ENCODE assay signal across 31 mouse cellular contexts in the genomic region with DNA sequence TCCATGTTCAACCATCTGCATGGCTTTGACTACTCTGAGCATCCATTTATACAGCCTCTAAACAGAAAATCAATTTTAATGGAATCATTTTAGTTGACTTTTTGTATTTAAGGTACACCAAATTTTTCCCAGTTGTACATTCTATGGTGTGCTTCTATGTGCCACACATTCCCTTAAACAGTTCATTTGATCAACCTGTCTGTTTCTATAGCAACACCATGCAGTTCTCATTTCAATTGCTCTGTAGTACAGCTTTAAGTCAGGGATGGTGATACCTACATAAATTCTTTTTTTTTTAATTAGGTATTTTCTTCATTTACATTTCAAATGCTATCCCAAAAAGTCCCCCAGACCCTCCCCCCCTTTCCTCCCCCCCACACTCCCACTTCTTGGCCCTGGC.
"Had no signal": no experiment of that assay in that cellular context is flagged by ENCODE, and none has a peak within 500 bp of the region (broad histone marks: within the 10 kb centered on the region; RNA-seq: fewer than 3 reads in every experiment).

No protein-coding gene starts in this region.

- ATAC-seq: liver, embryonic 12.5 days; liver, postnatal 0 days; lung, postnatal 0 days; midbrain, embryonic 13.5 days; midbrain, embryonic 15.5 days had no signal

- H3K9ac ChIP-seq: limb, embryonic 12.5 days; limb, embryonic 13.5 days; limb, embryonic 15.5 days; liver, embryonic 12.5 days; liver, embryonic 13.5 days; liver, embryonic 14.5 days; liver, embryonic 15.5 days; liver, postnatal 0 days; lung, embryonic 14.5 days; lung, embryonic 15.5 days; midbrain, embryonic 12.5 days; midbrain, embryonic 13.5 days; midbrain, embryonic 15.5 days; neural tube, embryonic 12.5 days had no signal

- H3K4me1 ChIP-seq: limb, embryonic 10.5 days; limb, embryonic 12.5 days; limb, embryonic 13.5 days; limb, embryonic 15.5 days; liver, embryonic 12.5 days; liver, embryonic 13.5 days; liver, embryonic 15.5 days; lung, embryonic 15.5 days; midbrain, embryonic 10.5 days; midbrain, embryonic 12.5 days; midbrain, embryonic 15.5 days; neural tube, embryonic 12.5 days had no signal

- DNase-seq: left cerebral cortex, postnatal 4 days; liver; liver, embryonic 13.5 days; liver, postnatal 0 days; lung, adult 18-20 months; lung, adult 2 months; lung, embryonic 14.5 days; lung, postnatal 10 days; lung, postnatal 14 days; lung, postnatal 36 days; lung, postnatal 4 days; midbrain, embryonic 14.5 days had no signal

- H3K9me3 ChIP-seq: limb, embryonic 10.5 days; limb, embryonic 12.5 days; limb, embryonic 13.5 days; limb, embryonic 15.5 days; liver, embryonic 12.5 days; liver, embryonic 13.5 days; liver, embryonic 15.5 days; lung, embryonic 15.5 days; megakaryocyte, embryonic 14.5 days; midbrain, embryonic 10.5 days; midbrain, embryonic 12.5 days; midbrain, embryonic 13.5 days; midbrain, embryonic 15.5 days; neural tube, embryonic 12.5 days had no signal

- H3K4me2 ChIP-seq: limb, embryonic 12.5 days; limb, embryonic 13.5 days; limb, embryonic 15.5 days; liver, embryonic 11.5 days; liver, embryonic 12.5 days; liver, embryonic 13.5 days; liver, embryonic 15.5 days; lung, embryonic 14.5 days; lung, embryonic 15.5 days; midbrain, embryonic 11.5 days; midbrain, embryonic 12.5 days; midbrain, embryonic 13.5 days; midbrain, embryonic 15.5 days; neural tube, embryonic 12.5 days had no signal

- H3K27me3 ChIP-seq: limb, embryonic 12.5 days; limb, embryonic 13.5 days; limb, embryonic 15.5 days; liver, embryonic 12.5 days; liver, embryonic 13.5 days; liver, embryonic 15.5 days; lung, embryonic 15.5 days; megakaryocyte, embryonic 14.5 days; midbrain, embryonic 12.5 days; midbrain, embryonic 13.5 days; midbrain, embryonic 15.5 days; neural tube, embryonic 12.5 days had no signal

- H3K4me3 ChIP-seq: limb, embryonic 10.5 days; limb, embryonic 12.5 days; limb, embryonic 13.5 days; limb, embryonic 15.5 days; liver, embryonic 12.5 days; liver, embryonic 13.5 days; liver, embryonic 15.5 days; lung, embryonic 15.5 days; megakaryocyte, embryonic 14.5 days; midbrain, embryonic 10.5 days; midbrain, embryonic 12.5 days; midbrain, embryonic 13.5 days; midbrain, embryonic 15.5 days; myocyte; neural tube, embryonic 12.5 days had no signal

- H3K36me3 ChIP-seq: limb, embryonic 10.5 days; limb, embryonic 12.5 days; limb, embryonic 13.5 days; limb, embryonic 15.5 days; liver, embryonic 12.5 days; liver, embryonic 13.5 days; liver, embryonic 15.5 days; lung, embryonic 15.5 days; midbrain, embryonic 10.5 days; midbrain, embryonic 12.5 days; midbrain, embryonic 13.5 days; midbrain, embryonic 15.5 days; neural tube, embryonic 12.5 days had no signal

- H3K27ac ChIP-seq: limb, embryonic 10.5 days; limb, embryonic 12.5 days; limb, embryonic 13.5 days; limb, embryonic 15.5 days; liver, embryonic 12.5 days; liver, embryonic 13.5 days; liver, embryonic 14.5 days; liver, embryonic 15.5 days; lung, embryonic 15.5 days; macrophage; midbrain, embryonic 10.5 days; midbrain, embryonic 12.5 days; midbrain, embryonic 13.5 days; midbrain, embryonic 15.5 days; neural tube, embryonic 12.5 days had no signal
